Mouse (Mus musculus) spleen, postnatal 4 days (tissue): ENCODE data around the gene Gm6096.
"Not testable (repeated sequence)": the region's sequence is repeated elsewhere in the genome, so short reads cannot be mapped to it uniquely, and the experiment has no call there.

Experiments
- DNase-seq, 2 experiments: peaks; one replicate each; pipeline ENCODE4 v3.0.0; 2022; ENCODE audit warnings: low spot score in 2 of 2

Gene Gm6096

DNA sequence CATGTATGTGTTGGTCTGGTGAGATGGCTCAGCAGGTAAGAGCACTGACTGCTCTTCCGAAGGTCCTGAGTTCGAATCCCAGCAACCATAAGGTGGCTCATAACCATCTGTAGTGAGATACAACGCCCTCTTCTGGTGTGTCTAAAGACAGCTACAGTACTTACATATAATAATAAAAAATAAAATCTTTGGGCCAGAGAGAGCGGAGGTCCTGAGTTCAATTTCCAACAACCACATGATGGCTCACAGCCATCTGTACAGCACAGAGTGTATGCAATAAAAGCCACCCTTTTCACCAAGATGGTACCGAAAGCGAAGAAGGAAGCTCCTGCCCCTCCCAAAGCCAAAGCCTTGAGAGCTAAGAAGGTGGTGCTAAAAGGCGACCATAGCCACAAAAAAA lies at the start of gene Gm6096:
Gm6096 (plus strand) TSS at position 301 of the 400 bp plus-strand sequence.
- DNase-seq: no peak

- not testable (repeated sequence) for DNase-seq
These were observed 48.7 kb upstream of the Gm6096 start for GRCm38 (mm10) chr7:34202147-34202546.

- no peak for DNase-seq
These were observed 44.5 kb upstream of the Gm6096 start for GRCm38 (mm10) chr7:34206331-34206730.

DNA sequence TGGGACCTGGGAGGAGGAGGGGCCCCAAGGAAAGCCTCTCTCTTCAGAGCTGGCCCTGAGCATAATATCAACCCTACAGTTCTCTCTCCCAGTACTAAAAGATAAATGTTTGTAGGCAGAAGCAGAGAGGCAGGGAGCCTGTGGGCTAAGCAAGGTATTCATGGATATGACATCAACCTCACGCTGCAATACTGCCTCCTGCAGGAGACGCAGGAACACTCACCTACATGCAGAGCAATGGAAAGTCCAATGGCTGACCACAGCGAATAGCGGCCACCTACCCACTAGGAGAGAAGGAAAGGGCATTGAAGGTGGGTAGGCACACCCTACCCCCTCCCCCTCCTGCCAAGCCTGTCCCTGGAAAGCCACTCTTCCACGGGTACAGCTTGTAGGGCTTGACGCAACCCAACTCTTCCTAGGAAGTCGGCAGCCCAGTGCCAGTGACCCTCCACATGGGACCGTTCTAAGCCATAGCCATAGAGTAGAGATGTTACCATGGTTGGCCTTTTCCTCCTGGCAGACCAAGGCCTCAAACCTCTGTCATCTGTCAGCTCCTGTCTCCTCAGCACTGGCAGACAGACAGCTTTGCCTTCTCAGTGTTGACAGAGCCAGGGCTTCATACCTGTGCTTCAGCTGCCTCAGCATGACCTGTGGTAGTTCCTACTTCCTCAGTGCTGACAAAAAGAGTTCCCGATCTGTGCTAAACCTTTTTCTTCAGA lies 42.7 kb upstream of the Gm6096 start:
- no peak for DNase-seq

DNA sequence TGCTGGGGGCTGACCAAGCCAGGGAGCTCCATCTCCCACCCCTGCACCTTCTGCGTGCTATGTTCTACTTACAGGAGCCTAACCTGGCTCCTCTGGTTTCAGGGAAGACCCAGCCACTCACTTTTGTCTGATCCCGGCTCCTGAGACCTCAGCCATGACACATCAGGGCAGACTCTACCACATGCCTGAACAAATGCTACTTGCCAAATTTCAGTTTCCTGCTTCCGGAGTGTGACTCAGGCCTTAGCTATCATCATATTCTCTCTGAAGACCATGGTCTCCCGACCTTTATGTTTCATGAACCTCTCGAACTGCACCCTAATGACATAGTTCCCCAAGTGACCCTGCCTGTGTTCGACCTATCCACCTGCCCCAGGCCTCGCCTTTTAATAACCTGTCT lies 37.6 kb upstream of the Gm6096 start:
- DNase-seq: no peak

GRCm38 (mm10) chr7:34214644-34215043 lies 36.2 kb upstream of the Gm6096 start:
- peak in 1 of 2 experiments; percentile 36 for DNase-seq

- DNase-seq: no peak
These were observed 35.4 kb upstream of the Gm6096 start for GRCm38 (mm10) chr7:34215481-34215880.

- DNase-seq: no peak
These were observed 34.4 kb upstream of the Gm6096 start for GRCm38 (mm10) chr7:34216474-34216873.

- DNase-seq: no peak
These were observed 32.3 kb upstream of the Gm6096 start for GRCm38 (mm10) chr7:34218496-34218895.

- no peak for DNase-seq
These were observed 29.1 kb upstream of the Gm6096 start for GRCm38 (mm10) chr7:34221594-34222250.

- no peak for DNase-seq
These were observed 28.5 kb upstream of the Gm6096 start for GRCm38 (mm10) chr7:34222340-34222739.

GRCm38 (mm10) chr7:34224308-34224707 lies 26.5 kb upstream of the Gm6096 start:
- no peak for DNase-seq

- no peak for DNase-seq
These were observed 24.8 kb upstream of the Gm6096 start for GRCm38 (mm10) chr7:34226086-34226485.

- DNase-seq: no peak
These were observed 24.0 kb upstream of the Gm6096 start for GRCm38 (mm10) chr7:34226846-34227245.

DNA sequence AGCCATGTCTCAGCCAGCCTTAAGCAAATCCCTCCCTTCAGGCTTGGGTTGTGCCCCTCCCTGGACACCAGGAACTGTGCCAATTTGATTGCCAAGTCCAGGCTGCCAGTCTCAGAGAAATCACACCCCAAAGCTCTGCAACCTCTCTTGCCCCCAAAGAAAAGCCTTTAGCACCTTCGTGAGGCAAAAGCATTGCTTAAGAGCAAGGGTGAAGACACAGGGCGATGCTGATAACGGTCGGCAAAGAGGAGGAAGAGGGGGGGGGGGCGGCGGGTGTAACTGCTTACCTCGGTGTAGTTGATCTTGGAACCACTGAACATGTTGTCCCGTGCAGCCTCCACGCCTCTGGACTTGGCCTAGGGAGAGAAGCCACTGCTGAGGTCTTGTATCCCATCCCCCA lies 22.2 kb upstream of the Gm6096 start:
- no peak for DNase-seq

DNA sequence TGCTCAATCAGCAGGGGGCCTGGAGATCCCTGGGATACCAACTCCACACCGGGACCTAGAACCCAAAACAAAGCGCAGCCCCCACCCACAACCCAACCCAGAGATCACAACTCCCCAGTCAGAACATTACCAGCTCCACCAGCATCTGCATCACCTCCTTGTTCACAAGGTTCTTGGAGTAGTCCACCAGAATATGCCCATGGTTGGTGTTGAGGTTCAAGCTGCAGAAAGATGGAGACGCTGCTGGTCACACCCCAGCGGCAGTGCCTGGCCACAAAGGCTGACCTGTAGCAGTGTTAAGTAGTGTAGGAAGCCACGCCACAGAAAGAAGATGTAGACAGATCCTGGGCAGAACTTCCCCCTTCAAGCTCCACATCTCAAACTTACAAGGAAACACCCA lies 21.7 kb upstream of the Gm6096 start:
- DNase-seq: no peak

GRCm38 (mm10) chr7:34229691-34230111 lies 21.1 kb upstream of the Gm6096 start:
- peak; percentile 33 to 73 for DNase-seq

DNA sequence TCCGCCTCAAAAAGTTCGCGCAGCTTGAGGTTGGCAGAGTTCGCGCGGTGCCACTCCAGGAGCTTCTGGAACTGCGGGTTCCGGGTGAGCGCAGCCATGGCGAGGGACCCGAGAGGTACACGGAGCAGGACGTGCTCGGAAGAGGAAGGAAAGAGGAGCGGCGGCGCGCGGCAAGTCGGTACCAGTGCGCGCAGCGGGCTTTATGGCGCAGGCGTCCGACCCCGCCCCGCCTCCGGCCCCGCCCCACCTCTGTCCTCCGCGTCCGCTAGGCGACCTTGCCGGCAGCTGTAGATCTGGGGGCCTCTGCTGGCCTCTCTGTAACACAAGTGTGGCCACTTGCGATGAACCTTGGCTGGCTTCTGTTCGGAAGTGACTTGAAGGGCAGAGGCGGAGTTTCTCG lies 20.7 kb upstream of the Gm6096 start, which contains the start of gene Gpi1:
Gpi1 (minus strand) TSS at position 221 of the 400 bp plus-strand sequence.
- peak; percentile 78 to 90 for DNase-seq

GRCm38 (mm10) chr7:34232785-34233725 lies 17.8 kb upstream of the Gm6096 start:
- no peak for DNase-seq

DNA sequence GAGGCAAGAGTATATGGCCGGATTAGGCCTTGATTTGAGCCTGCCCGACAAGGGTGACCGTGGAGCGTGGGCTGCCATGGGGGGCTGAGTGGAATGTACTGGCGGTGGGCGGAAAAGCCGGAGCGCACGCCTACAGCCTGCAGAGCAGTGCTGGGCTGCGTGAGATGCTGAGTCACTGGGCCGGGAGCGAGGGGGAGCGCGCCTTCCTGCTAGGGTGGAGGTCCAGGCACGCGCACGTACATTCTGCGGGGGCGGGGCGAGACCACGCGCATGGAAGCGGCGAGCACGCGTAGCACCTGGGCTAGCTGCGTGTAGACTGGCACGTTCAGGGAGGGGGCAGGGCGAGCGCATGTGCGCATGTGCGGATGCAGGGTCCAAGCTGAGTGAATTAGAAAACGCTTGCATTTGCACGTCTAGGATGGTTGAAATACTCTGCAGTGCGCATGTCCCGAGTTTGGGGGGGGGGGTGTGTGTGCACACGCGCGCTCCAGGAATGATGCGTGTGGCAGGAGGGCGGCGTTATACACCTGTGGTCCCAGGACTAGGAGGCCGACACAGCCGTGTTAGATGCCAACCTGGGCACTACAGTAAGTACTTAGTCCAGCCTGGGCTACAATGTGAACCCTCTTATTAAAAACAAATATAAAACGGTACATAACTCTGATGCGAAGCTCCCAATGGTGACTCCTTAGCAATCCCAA lies 16.8 kb upstream of the Gm6096 start:
- peak; percentile 97 for DNase-seq
